Mouse (Mus musculus) large intestine, adult 2 months (tissue): ENCODE measurements around the gene Ccdc3. TPM values are rescaled to one million over a fixed set of nuclear protein-coding genes. Genes with fewer than 3 reads are reported as not detected.

Experiments
- polyA plus RNA-seq: library from polyadenylated mRNA; depleted of rRNA; stranded (reverse); fragments of >200 nt; gene quantifications from 2 replicates; pipeline ENCODE4 v1.2.3, GENCODE M21; 2012; rRNA removed

The Ccdc3 gene
- polyA plus RNA-seq, 1 experiment: 6.4 TPM

Other genes starting within 250 kb of the Ccdc3 start
- 87.0 and 115 TPM in 2 replicates for gene Phyh, start 218.8 kb upstream of the Ccdc3 start, polyA plus RNA-seq
- not detected in 2 replicates for gene Ucma, start 161.7 kb upstream of the Ccdc3 start, polyA plus RNA-seq
- 19.1 and 19.5 TPM in 2 replicates for gene Mcm10, start 125.0 kb upstream of the Ccdc3 start, polyA plus RNA-seq
- 19.1 and 37.6 TPM in 2 replicates for gene Optn, start 73.7 kb upstream of the Ccdc3 start, polyA plus RNA-seq